Mouse (Mus musculus): ENCODE data around the gene Cbx2.

The Cbx2 gene

DNA sequence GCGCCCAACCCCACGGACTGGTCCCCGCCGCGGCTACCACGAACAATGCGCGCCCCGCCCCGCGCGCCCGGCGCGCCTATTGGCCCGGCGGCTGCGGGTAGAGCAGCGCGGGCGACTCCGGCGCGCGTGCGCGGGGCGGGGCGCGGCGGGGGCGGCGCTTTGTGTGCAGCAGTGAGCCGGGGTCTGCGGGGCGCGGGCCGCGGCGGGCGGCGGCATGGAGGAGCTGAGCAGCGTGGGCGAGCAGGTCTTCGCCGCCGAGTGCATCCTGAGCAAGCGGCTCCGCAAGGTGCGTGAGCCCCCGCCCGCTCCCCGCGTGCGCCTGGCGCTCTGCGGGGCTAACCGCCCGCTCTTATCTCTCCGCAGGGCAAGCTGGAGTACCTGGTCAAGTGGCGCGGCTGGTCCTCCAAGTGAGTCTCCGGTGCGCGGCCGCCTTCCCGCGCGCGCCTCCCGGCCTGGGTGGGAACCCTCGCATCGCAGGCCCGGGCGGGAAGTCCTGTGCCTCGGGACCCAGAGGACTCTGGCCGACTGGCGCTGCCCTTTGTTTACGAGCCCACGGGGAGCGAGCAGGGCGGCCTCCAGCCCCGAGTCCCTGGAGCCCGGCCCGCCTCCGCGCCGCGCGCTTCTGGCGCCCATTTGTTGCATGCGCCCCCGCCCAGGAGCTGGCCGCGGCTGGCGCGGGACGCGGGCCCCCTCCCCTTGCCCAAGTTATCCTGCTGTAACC, at the start of gene Cbx2:
TSS of gene Cbx2 (plus strand) at position 68 of the 721 bp plus-strand sequence.
- DNase-seq (ENCODE audit: low spot score in 2 of 2) = peak; percentile 46 to 72

DNA sequence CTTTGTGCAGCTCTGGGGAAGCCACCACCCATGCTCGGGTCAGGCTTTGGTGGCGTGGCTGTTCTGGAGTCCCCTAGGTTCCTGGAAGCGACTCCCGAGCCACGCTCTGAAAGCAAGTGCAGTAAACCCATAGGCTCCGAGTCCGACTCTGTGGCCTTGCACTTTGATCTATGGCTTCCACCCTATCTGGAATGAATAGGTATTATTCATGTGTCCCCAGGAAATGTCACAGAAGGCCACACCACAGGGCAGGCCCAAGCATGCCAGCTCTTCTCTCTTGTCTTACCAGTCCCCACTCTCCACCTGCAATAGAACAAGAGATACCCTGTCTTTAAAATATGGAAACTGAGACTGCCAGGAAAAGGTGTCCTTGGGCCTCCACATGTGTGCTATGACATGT, 48.4 kb upstream of the Cbx2 start:
- DNase-seq (ENCODE audit: low spot score in 2 of 2) = no peak

DNA sequence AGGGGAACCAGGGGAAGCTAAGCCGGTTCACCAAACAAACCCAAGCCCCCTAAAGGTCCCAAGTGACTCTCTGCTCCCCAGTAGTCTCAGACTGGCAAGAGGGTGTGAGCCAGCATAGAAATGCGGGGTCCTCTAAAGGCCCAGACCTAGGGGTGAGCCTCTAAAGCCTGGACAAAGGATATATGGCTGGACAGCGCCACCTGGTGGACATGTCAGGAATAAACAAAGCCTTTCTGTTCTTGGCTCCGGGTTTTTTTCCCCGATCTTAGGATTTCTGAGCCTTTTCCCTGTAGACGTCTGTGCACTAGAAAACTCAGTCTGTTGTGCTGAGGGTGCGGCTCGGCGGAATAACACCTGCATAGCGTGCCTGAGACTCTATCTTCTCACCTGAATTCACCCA, 47.3 kb upstream of the Cbx2 start:
- DNase-seq (ENCODE audit: low spot score in 2 of 2) = peak; percentile 20 to 50

DNA sequence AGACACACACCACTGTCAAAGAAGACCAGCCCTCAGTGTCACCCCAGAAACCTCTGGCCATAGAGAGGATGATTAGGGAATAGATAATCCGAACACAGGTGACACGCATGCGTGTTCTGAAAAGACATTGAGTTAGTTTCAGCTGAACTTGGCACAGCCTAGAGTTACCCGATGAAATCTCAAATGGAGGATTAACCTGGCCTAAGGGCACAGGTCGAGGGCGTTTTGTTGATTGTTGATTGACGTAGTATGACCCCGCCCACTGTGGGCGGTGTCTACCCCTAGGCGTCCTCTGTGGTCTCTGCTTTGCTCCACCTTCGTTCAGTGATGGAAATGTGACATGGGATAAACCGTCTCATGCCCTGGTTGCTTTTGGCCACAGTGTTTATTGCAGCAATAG, 46.8 kb upstream of the Cbx2 start:
- DNase-seq (ENCODE audit: low spot score in 2 of 2) = peak; percentile 20 to 38

DNA sequence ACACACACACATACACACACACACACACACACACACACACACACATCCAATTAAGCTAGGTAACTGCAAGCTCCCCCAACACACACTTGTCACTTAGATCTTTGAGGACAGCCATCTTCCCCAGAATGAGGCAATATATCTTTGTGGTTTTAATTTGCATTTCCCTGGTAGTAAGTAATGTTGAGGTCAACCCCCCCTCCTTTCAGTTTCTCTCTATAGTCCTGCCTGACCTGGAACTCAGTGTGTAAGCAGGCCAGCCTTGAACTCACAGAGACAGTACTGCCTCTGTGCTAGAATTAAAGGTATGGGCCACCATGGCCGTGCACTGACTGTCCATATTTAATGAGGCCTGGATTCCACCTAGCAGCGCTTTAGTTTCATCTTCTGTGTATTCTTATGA, 42.4 kb upstream of the Cbx2 start:
- DNase-seq (ENCODE audit: low spot score in 2 of 2) = peak; percentile 19 to 46

DNA sequence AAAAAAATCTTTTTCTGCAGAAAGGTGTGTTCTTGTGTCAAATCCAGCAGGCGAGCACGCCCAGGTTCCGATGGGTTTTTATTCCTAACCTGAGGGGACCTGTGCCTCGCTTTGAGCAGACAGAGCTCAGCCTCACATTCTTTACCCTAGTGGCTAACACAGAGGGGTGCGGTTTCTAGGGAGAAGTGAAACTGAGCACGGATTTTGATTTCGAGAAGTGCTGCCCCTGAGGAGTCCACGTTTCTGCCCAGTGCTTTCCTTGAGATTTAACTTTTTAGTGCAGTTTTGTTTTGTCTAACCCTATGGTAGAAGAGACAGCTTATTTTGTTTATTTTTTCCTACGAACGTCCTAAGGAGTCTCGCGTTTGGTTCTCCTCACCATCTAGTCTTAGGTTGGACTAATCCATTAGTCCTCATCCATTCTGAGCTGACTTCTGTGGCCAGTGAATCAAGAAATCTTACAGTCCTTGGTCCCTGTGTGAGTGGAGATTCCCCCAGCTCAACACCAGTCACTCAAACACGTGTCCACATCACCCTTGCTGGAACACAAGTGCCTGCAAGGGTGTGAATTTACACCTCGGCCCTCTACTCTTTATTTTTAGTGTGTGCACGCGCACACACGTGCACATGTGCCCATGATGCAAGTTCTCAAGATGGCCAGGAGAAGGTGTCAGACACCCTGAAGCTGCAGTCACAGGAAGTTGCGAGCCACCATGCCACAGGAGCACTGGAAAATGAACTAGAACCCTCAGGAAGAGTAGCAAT, 41.6 kb upstream of the Cbx2 start:
- peak in 1 of 2 experiments; percentile 66 for DNase-seq (ENCODE audit: low spot score in 2 of 2)

DNA sequence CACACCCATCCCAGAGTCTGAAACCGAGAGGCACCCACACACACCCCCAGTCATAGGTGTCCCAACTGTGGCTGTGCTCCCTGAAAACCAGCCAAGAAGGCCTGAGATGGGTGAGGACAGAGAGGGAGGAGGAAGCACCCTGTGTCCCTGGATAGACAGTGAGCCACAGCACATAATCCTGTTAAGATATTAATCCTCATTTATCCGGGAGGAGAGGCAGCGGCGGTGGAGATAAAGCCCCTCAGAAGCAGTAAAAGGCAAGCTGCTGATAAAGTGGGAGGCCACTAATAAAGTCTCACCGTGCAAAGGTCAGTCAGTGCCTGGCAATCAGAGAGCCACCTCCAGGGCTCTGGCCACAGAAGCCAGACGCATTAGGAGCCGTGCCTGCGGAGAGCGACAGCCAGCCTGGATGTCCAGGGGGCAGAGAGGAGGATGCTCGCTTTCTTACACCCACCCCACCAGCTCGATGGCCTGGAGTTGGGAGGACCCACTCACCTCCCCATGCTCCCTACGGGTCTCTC, 40.1 kb upstream of the Cbx2 start:
- DNase-seq (ENCODE audit: low spot score in 2 of 2) = no peak

DNA sequence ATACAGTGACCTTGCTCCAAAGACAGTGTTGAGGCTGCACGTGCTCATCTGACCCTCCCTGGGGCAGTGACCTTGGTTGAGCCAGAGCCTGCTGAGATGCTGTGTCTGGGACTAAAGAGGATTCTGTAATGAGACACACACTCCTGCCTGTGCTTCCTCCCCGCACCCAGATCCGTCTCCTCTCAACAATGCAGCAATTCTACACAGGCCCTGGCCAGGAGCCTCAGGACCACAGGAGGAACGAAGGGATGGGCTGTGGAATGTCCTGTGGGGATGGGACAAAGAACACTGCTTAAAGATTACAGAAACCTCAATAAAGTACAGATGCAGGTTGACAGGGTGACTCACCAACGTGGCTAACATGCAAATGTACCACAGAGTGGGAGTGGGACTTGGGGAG, 37.2 kb upstream of the Cbx2 start:
- DNase-seq (ENCODE audit: low spot score in 2 of 2) = no peak

DNA sequence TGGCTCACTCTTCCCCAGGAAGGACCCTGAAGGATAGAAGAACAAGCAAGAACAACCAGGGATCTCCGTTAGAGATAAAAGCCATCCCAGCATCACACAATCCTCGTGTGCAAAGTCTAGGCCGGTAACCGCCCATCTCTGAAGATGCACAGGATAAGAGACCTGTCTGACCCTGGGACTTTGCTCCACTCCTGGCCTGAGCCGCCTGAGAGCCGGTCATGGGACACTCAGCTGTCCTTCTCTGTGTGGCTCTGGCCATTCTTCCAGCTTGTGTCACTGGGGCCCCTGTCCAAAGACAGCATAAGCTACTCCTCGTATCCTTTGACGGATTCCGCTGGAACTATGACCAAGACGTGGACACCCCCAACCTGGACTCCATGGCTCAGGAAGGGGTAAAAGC, 34.8 kb upstream of the Cbx2 start, which contains the start of gene Enpp7:
TSS of gene Enpp7 (plus strand) at position 190 of the 400 bp plus-strand sequence.
- no peak for DNase-seq (ENCODE audit: low spot score in 2 of 2)

DNA sequence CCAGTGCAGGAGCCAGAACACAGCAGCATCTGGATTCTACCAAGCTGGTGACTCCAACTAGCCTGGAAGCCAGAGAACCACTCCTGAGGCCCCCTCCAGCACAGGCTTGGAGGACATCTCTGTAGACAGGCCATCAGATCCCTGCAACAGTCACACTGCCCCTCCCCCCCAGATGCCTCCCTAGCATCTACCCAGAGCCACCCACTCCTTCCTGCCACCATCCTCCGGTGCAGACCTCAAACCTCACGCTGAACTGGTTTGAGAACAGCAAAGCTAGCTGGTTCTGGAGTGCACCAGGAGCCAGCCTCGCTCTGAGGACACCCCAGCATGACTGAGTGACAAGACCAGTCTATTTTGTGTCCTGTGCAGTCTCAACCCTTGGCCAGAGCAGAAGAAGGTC, 30.0 kb upstream of the Cbx2 start:
- peak in 1 of 2 experiments; percentile 38 for DNase-seq (ENCODE audit: low spot score in 2 of 2)

DNA sequence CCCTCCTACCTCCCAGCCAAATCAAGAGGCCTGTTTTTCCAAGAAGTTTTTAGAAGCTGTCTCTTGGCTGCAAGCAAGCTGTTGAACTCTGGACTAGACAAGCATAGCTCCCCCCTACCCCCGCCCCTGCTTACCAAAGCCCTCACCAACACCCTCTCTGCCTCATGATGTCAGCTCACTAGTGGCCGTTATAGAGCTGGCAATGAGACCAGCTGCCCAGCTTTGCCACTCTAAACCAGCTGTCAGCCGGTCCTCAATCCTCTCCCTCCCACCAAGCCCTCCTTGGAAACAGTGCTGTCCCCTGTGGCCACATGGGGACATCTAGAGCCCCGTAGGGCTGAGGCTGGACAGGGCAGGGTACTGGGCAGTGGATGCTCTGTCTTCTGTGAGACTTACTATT, 27.3 kb upstream of the Cbx2 start:
- DNase-seq (ENCODE audit: low spot score in 2 of 2) = no peak

DNA sequence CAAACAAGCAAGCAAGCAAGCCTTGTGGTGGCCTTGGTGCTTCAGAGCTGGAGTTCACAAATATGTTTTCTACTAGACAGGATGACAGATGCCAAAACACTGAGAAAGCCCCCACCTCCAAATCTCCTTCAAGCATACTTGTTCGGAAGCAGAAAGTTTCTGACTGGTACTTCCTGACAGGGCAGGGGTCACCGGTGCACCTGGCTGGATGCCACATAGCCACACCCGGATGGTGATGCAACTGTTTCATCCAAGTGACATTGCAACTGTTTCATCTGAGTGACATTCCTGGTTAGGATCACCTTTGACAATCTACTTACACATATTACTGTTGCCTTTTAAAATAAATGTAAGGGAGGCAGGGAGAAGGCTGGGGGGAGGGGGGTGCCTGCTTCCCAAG, 25.6 kb upstream of the Cbx2 start:
- no peak for DNase-seq (ENCODE audit: low spot score in 2 of 2)

DNA sequence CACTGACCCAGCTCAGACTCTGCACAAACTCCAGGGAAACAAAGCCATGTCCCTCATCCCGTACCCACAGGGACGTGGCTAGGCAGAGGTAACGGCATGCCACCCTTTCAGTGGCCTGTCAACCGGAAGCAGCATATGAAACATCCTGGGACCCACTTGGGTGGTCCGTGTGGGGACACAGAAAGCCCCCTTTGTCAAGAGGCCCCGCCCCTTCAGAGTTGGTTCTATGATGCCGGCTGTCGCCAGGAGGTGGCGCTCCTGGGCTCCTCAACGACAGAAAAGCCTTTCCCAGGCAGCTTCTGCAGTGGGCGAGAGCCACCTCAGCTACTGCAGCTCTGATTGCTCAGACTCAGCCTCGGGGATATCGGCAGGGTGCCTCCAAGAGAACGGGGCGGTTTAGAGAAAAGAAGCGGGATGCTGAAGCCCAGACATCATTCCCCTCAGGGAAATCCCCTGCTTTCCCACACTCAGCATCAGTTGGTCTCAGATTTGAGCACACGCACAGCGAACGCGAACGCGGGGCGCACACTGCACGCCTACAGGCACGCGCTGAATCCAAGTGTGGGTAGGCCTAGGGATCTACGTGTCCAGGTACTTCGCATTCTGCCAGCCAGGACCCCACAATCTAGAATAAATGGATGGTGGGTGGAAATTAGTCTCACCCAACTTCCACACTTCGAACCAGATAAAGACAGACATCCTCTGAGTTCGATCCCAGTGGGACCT, 24.1 kb upstream of the Cbx2 start:
- peak; percentile 67 to 79 for DNase-seq (ENCODE audit: low spot score in 2 of 2)

DNA sequence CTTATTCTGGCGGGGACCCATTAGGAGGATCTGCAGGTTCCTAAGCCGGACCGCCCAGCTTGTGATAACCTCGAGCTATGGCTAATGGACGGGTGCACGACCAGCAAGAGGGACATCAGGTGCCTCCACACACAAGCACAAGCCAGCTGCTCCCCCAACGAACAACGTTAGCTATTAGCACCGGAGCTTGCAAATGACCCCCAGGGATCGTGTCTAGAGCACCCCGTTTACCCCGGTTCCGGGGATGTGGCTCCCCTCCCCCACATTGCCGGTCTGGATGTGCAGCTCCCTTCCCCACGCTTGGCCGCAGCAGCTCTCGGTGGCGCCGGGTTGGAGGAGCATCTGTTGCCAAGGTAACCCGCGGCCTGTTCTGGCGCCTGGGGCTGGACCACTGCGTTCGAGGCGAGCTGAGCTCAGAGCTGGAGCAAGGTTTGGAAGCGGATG, 23.4 kb upstream of the Cbx2 start:
- DNase-seq (ENCODE audit: low spot score in 2 of 2) = no peak

DNA sequence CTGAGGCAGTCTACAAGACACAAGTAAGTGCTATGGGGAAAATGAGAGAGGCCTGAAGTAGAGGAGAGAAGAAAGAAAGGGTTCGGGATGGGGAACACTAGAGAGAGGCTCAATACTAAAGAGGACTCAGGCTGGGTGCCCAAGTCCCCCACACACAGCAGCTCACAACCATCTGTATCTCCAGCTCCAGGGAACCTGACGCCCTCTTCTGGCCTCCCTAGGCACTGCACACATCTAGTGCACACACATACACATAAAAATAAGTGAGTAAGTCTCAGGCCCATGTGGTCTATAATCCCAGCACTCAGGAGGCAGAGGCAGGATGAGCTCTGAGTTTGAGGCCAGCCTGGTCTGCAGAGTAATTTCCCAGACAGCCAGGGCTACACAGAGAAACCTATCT, 21.9 kb upstream of the Cbx2 start:
- no peak for DNase-seq (ENCODE audit: low spot score in 2 of 2)

DNA sequence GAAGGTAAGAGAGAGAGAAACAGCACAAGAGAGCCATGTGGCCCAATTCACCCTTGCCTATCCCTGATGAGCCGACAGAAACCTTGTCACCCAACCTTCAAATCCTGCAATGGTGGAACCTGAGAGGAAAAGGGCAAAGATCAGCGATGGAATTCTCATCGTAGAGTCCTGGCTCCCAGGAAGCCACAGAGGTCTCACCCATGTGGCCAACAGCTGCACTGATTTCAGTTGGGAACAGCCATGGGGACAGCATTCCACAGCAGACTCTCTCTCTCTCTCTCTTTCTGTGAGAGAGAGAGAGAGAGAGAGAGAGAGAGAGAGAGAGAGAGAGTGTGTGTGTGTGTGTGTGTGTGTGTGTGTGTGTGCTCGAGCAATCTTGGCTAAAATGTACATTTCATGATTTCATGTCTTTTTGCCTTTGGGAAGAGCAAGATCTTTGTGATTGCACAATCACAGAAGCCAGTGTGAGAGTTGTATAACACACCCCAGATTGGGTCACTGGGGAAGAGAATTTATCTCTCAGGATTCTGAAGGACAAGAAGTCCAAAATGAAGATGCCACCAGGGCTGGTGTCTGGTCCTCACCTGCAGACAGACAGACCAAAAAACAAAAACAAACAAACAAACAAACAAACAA, 21.2 kb upstream of the Cbx2 start:
- no peak for DNase-seq (ENCODE audit: low spot score in 2 of 2)

DNA sequence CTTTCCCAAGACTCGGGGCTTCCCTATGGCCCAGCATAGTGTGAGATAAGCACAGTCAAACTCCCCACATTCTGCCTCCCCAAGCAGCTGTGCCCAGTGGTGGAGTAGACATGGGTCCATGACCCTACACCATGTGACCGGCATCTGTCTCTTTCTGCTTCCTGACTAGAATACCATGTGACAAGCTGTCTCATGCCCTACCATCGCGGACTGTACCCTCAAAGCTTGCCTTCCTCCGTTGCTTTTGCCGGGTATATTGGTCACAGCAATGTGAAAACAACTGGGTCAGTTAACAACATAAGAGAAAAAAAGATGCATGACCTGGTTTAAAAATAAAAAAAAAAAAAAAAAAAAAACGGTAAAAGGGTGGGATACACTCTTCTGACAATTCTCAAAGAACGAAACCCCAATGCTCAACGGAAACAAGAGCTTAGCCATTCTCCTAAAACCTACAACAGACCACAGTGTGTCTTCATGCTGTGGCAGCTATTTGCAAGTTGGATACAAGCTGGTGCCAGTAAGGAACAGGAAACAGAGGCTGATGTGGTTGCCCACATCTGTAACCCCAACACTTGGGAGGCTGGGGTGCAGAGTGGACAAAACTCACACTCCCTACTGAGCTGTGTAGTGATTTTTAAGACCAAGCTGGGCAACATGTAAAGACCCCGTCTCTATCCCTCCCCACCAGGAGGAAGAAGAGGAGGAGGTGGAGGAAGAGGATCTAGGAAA, 17.1 kb upstream of the Cbx2 start:
- DNase-seq (ENCODE audit: low spot score in 2 of 2) = peak; percentile 35 to 37

DNA sequence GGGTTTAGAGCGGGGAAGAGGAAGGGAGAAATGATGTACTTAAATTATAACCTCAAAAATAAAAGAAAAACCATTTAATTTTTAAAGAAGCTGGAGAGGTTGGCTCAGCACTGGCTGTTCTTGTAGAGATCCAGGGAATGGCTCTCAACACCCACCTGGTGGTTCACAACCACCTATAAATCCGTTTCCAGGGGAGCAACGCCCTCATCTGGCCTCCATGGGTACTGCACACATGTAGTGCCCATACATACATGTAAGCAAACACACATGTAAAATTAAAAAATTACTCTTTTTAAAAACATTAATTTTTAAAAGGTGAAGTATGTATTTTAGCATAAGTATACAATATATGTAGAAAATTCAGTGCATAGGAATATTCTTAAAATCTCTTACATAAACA, 16.3 kb upstream of the Cbx2 start:
- DNase-seq (ENCODE audit: low spot score in 2 of 2) = no peak

DNA sequence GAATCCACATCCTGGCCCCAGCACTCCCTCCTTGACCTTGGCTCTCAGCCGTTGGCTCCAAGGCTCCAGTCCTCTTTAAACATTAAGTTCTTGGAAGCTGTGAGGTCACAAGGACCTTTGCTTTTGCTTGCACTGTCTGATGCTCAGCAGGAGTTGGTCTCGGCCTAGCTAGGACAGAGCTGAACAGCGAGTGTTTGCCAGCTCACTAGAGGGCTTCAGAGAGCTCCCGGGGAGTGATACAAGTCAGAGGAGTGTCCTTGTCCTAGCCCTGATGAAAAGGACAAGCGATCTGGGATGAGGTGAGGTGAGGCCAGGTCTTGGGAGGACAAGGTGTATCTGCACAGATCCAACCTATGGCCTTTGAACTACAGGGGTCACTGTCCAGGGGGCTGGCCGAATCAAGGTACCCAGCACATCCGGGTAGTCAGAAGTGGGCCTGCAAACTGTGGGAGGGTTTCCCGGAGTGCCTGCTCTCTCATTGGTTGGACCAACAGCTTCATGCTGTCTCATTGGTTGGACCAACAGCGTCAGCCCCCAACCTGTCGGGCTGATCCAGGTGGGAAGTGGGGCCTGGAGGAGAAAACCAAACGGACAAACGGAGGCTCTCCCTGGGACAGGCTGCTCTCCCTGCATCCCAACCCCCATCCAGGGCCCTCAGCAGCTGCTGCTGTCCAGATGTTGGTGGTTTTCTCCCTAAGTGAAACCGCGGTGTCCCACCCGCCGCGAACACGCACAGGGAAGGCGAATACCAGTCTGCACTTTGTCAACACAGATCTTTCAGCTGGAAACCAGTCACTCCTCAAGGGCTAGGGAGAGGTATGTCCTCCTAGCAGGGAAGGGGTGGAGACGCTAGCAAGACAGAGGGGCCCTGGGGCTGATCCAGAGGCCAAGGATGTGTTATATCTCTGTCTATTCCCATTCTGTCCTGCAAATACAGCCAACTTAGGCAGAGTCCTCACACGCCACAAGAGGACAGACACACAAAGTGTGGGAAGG, 15.0 kb upstream of the Cbx2 start:
- DNase-seq (ENCODE audit: low spot score in 2 of 2) = no peak

DNA sequence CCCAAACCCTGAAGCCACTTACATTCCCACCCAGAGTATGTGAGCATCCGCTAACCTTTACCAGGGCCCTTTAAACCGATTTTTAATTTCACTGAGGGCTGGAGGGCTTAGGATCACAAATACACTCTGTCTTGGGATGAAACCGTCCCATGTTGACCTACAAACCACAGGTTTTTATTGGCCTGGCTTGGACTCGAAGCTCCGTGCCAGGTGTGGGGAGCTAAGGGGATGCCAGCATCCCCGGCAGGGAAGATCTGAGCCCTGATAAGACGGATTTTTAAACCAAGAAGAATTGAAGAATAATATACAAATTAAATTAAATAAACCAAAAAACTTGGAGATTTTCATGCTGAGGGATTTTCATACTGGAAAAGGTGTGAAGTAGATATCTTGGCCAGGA, 8.3 kb upstream of the Cbx2 start:
- no peak for DNase-seq (ENCODE audit: low spot score in 2 of 2)

All from natural killer cell, adult 2 months (primary cell).